Mouse (Mus musculus) erythroblast, embryonic 14.5 days (primary cell): Measurements from ENCODE around the gene Gpd2. TPM values are rescaled to one million over a fixed set of nuclear protein-coding genes. Genes with fewer than 3 reads are reported as not detected.

Experiments
- H3K27me3 ChIP-seq: 2 replicates; pipeline ENCODE4 v1.6.1; 2012; ENCODE audit warnings: inconsistent platforms; ENCODE audit not compliant: control insufficient read depth
- H3K36me3 ChIP-seq: 2 replicates; pipeline ENCODE4 v1.6.1; 2012; ENCODE audit warnings: mild to moderate bottlenecking, inconsistent platforms; ENCODE audit not compliant: control insufficient read depth
- H3K4me1 ChIP-seq: 2 replicates; pipeline ENCODE4 v1.6.1; 2012; ENCODE audit warnings: inconsistent platforms; ENCODE audit not compliant: control insufficient read depth
- H3K4me3 ChIP-seq: replicated peaks from 2 replicates; pipeline ENCODE3; 2012; ENCODE audit warnings: moderate library complexity, mild to moderate bottlenecking, inconsistent platforms
- H3K9me3 ChIP-seq: 2 replicates; pipeline ENCODE4 v1.6.1; 2012; ENCODE audit warnings: low read length, inconsistent platforms, mixed read lengths; ENCODE audit not compliant: control insufficient read depth
- GATA1 ChIP-seq: IDR thresholded peaks from 2 replicates; pipeline ENCODE4 v1.6.1; 2012; ENCODE audit warnings: low read length, inconsistent platforms, mixed read lengths
- TAL1 ChIP-seq: IDR thresholded peaks from 3 replicates; pipeline ENCODE4 v1.6.1; 2012; ENCODE audit warnings: low read length, inconsistent platforms, mixed read lengths
- polyA plus RNA-seq: library from polyadenylated mRNA; stranded (reverse); fragments of >175 nt; gene quantifications from 2 replicates; pipeline ENCODE4 v1.2.3, GENCODE M21; 2012

The Gpd2 gene
- polyA plus RNA-seq, 1 experiment, result 0.07 TPM

DNA sequence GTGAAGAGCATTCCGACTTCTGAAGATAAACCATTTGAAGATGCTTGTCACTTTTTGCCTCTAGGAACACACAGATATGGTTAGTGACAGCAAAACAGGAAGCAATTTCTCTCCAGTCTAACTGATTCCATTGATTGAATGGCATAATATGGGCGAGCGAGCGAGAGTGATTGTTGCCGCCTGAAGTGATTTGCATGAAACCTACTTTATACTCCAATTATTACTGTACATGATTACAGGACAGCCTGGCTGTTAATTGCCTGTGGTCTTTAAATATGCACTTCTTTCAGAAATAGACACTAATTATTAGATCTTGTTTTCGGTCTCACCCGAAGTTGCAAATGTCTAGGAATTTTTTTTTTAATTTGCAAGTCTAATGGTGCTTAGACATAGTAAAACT is 46.4 kb downstream of the Gpd2 start:
- Histone ChIP-seq H3K36me3 (no peaks in the 10 kb centered on the region), H3K27me3 (no peaks in the 10 kb centered on the region), H3K4me1 (no peaks in the 10 kb centered on the region), H3K4me3 (no peak overlapping the region), H3K9me3 (no peaks in the 10 kb centered on the region)
- no peak for TF ChIP-seq GATA1
- TF ChIP-seq TAL1, result no peak

DNA sequence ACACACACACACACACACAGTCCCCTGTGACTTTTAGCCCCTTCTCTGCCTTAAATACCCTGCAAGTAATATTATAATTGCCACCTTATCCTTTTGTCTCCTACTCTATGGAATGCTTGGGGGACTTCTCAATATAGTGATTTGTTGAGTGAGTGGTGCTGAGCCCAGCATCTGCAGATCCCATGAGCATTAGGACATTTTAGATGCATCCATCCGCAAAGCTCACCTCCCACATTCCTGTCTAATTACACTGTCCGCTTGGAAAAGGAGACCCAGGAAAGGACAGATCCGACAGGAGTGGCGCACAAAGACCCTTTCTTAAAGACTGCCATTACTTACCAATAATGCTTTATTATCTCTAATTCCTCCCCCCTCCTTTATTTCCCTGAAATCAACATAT is 47.8 kb downstream of the Gpd2 start:
- no peaks in the 10 kb centered on the region for H3K27me3 ChIP-seq
- H3K9me3 ChIP-seq, result no peaks in the 10 kb centered on the region
- H3K4me3 ChIP-seq, result no peak overlapping the region
- H3K36me3 ChIP-seq, result no peaks in the 10 kb centered on the region
- H3K4me1 ChIP-seq, result no peaks in the 10 kb centered on the region; the same call in 1 of the 2 replicates
- TF ChIP-seq TAL1, result no peak
- no peak for TF ChIP-seq GATA1

- H3K9me3 ChIP-seq, result no peaks in the 10 kb centered on the region
- no peaks in the 10 kb centered on the region; the same call in 1 of the 2 replicates for H3K4me1 ChIP-seq
- no peaks in the 10 kb centered on the region for H3K36me3 ChIP-seq
- no peaks in the 10 kb centered on the region for H3K27me3 ChIP-seq
- TF ChIP-seq GATA1 (no peak), TAL1 (no peak)
- H3K4me3 ChIP-seq, result no peak overlapping the region
These were observed 50.6 kb downstream of the Gpd2 start for GRCm38 (mm10) chr2:57287986-57288385.

DNA sequence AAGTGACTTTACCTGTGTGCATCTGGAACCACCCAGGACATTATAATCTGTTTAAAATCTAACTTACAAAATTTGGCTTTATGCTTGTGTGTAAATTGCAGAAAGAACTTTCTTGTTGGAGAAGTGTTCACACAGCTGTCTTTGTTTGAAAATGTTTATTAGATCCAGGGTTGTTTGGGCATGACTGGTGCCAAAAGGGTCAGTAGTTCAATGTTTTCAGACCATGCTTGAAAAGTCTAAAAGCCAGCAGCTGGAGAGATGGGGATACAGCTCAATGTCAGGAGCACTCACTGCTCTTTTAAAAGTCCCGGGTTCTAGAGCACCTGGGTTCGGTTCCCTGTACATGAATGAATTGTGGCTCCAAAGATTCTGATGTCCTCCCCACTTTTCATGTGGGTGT is 56.1 kb downstream of the Gpd2 start:
- no peaks in the 10 kb centered on the region for H3K36me3 ChIP-seq
- no peaks in the 10 kb centered on the region; the same call in 1 of the 2 replicates for H3K4me1 ChIP-seq
- no peaks in the 10 kb centered on the region for H3K27me3 ChIP-seq
- H3K4me3 ChIP-seq, result no peak overlapping the region
- H3K9me3 ChIP-seq, result no peaks in the 10 kb centered on the region
- TF ChIP-seq GATA1 (no peak), TAL1 (no peak)

DNA sequence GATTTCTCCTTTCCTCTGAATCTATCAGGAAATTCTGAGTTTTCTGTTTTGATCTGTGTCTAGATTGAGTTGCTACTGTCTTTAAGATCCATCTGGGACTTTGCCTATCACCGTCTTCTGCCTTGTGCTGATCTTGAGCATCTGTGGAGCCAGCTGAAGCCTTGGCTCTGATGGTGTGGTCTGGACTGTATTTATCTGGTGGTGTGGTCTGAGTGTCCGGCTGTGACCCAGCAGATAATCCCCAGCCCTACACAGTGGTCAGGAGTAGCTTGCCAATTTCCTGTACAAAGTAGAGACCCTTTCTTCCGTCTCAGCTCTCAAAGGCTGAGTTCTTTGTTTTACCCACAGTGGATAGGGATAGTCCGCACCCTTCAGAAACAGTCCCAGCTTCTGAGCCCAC is 58.6 kb downstream of the Gpd2 start:
- TF ChIP-seq TAL1, result no peak
- TF ChIP-seq GATA1, result no peak
- H3K4me1 ChIP-seq, result no peaks in the 10 kb centered on the region
- no peaks in the 10 kb centered on the region for H3K27me3 ChIP-seq
- no peaks in the 10 kb centered on the region for H3K36me3 ChIP-seq
- H3K4me3 ChIP-seq, result no peak overlapping the region
- H3K9me3 ChIP-seq, result no peaks in the 10 kb centered on the region

DNA sequence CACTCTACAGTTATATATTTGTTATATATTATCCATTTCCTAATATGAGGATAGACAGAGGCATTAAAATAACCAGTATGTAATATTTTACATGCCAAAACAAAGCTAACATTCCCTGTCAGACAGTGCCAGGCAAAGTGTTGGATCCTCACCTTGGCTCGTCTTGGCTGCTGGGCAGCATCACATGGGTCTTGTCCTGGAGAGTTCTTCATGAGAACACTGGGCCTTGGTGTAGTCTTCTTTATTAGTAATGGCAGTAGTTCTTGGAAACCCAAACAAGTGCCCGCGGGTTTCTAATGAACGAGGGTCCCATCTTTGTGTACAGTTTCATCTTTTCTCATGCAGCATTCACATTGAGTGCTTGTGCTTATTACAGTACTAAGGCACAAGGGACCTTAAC is 59.8 kb downstream of the Gpd2 start:
- H3K9me3 ChIP-seq, result no peaks in the 10 kb centered on the region

GRCm38 (mm10) chr2:57301539-57301938 is 64.1 kb downstream of the Gpd2 start:
- no peaks in the 10 kb centered on the region for H3K36me3 ChIP-seq
- no peak for TF ChIP-seq GATA1
- TF ChIP-seq TAL1, result no peak
- no peak overlapping the region for H3K4me3 ChIP-seq
- H3K9me3 ChIP-seq, result no peaks in the 10 kb centered on the region
- no peaks in the 10 kb centered on the region for H3K27me3 ChIP-seq
- no peaks in the 10 kb centered on the region for H3K4me1 ChIP-seq

More for the DNA sequence above, 59.8 kb downstream of the Gpd2 start:
- Histone ChIP-seq H3K4me1 (no peaks in the 10 kb centered on the region), H3K36me3 (no peaks in the 10 kb centered on the region), H3K27me3 (no peaks in the 10 kb centered on the region), H3K4me3 (no peak overlapping the region)
- TF ChIP-seq TAL1 (no peak), GATA1 (no peak)

- Histone ChIP-seq H3K9me3 (no peaks in the 10 kb centered on the region), H3K4me1 (no peaks in the 10 kb centered on the region), H3K4me3 (no peak overlapping the region), H3K36me3 (no peaks in the 10 kb centered on the region), H3K27me3 (no peaks in the 10 kb centered on the region)
- TF ChIP-seq GATA1 (no peak), TAL1 (no peak)
These were observed 66.8 kb downstream of the Gpd2 start for GRCm38 (mm10) chr2:57304212-57304611.

DNA sequence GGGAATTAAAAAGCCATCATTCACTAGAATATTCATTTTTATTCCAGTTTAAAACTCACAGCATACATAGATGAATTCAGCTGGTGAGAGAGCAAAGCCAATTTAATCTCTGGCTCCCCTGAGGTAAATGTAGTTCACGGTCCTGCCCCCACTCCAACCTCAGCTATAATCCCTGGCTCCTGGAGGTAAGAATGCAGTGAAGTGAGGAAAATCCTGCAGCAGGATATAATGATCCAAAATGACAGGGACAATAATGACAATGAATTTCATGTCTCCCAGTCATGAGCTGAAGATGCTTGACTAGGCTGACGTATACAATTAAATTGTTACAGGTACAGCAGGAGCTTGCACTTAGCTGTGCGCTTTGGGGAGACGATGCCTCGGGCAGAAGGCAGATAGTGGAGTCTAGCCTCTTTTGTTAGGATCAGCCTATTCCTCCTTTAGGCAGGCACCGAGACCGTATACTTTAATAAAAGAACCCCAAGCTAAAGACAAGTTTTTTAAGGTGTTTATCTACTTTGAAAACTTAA is 74.9 kb downstream of the Gpd2 start:
- Histone ChIP-seq H3K36me3 (no peaks in the 10 kb centered on the region), H3K4me3 (no peak overlapping the region), H3K4me1 (no peaks in the 10 kb centered on the region), H3K27me3 (no peaks in the 10 kb centered on the region), H3K9me3 (no peaks in the 10 kb centered on the region)
- no peak for TF ChIP-seq GATA1
- TF ChIP-seq TAL1, result no peak

DNA sequence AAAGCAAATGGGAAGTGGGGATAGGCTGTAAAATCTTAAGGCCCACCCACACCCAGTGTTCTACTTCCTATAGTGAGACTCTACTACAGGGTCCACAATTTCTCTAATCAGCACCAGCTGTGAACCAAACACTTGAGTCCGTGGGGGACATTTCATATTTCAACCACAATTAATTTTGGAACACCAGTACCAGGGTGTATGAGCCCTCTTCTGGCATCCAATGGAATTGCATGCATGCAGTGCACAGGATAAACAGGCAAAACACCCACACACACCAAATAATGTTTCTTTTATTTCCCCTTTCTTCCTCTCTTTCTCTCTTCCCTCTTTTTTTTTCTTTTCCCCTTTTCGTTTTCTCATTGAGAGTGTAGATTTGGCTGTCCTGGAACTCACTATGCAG is 78.6 kb downstream of the Gpd2 start:
- no peak for TF ChIP-seq GATA1
- TF ChIP-seq TAL1, result no peak

GRCm38 (mm10) chr2:57318336-57318735 is 80.9 kb downstream of the Gpd2 start:
- H3K4me1 ChIP-seq, result peaks cover 1% of the 10 kb centered on the region
- H3K27me3 ChIP-seq, result no peaks in the 10 kb centered on the region
- no peaks in the 10 kb centered on the region for H3K36me3 ChIP-seq
- TF ChIP-seq GATA1 (no peak), TAL1 (no peak)
- no peaks in the 10 kb centered on the region for H3K9me3 ChIP-seq
- H3K4me3 ChIP-seq, result no peak overlapping the region

More for the DNA sequence above, 78.6 kb downstream of the Gpd2 start:
- H3K36me3 ChIP-seq, result no peaks in the 10 kb centered on the region
- no peak overlapping the region for H3K4me3 ChIP-seq
- H3K9me3 ChIP-seq, result no peaks in the 10 kb centered on the region
- H3K4me1 ChIP-seq, result peaks cover 1% of the 10 kb centered on the region
- no peaks in the 10 kb centered on the region for H3K27me3 ChIP-seq
